Mouse (Mus musculus) megakaryocyte, embryonic 14.5 days (primary cell): ENCODE results near the gene Plekha5. TPM values are rescaled to one million over a fixed set of nuclear protein-coding genes. Genes with fewer than 3 reads are reported as not detected.
A peak's percentile ranks its signal among the peaks of the same experiment; 100 is the strongest.
"Not testable (repeated sequence)": the region's sequence is repeated elsewhere in the genome, so short reads cannot be mapped to it uniquely, and the experiment has no call there.

Experiments used
- H3K27me3 ChIP-seq: replicated peaks from 2 replicates; pipeline ENCODE3; 2012; ENCODE audit warnings: inconsistent platforms
- H3K36me3 ChIP-seq: replicated peaks from 2 replicates; pipeline ENCODE3; 2012; ENCODE audit warnings: low read length, inconsistent platforms, mixed read lengths
- H3K4me1 ChIP-seq: 2 replicates; pipeline ENCODE4 v1.6.1; 2012; ENCODE audit warnings: inconsistent platforms
- H3K4me3 ChIP-seq: replicated peaks from 2 replicates; pipeline ENCODE3; 2012; ENCODE audit warnings: moderate library complexity, mild to moderate bottlenecking, inconsistent platforms
- H3K9me3 ChIP-seq: 2 replicates; pipeline ENCODE4 v1.6.1; 2012; ENCODE audit warnings: inconsistent platforms
- FLI1 ChIP-seq: IDR thresholded peaks from 2 replicates; pipeline ENCODE4 v1.6.1; 2012; ENCODE audit warnings: low read length, inconsistent platforms, mixed read lengths
- GATA1 ChIP-seq: IDR thresholded peaks from 3 replicates; pipeline ENCODE4 v1.6.1; 2012; ENCODE audit warnings: mixed read lengths, low read length, inconsistent platforms, borderline replicate concordance
- polyA plus RNA-seq: library from polyadenylated mRNA; stranded (reverse); fragments of >175 nt; gene quantifications from 2 replicates; pipeline ENCODE4 v1.2.3, GENCODE M21; 2012; ENCODE audit warnings: low replicate concordance; ENCODE audit not compliant: insufficient read depth

Gene Plekha5
- polyA plus RNA-seq, 1 experiment = 2.2 TPM

DNA sequence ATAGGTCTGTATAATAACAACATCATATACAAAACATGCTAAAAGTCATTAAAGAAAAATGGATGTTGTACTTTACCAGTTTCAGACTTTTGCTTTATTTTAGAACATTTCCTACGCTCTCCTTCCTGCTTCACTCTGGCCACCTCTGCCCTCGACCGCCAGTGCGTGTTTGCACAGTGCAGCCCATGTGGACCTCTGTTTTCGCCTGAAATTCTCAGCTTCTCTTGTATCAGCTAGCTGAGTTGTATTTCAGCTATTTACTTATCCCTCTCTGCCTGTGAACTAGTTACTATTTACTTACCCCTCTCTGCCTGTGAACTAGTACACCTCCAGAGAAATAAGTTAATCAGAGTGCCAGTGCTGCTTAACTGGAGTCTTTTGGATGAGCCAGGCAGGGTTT, 62.8 kb downstream of the Plekha5 start:
- H3K4me3 ChIP-seq = no peak overlapping the region
- TF ChIP-seq GATA1 = no peak
- no peak for TF ChIP-seq FLI1
- no peaks in the 10 kb centered on the region for H3K27me3 ChIP-seq
- no peaks in the 10 kb centered on the region for H3K36me3 ChIP-seq
- H3K9me3 ChIP-seq = 0 out of 2 replicates have a peak, but pooled peaks cover 2% of the 10 kb centered on the region
- peaks cover 9% of the 10 kb centered on the region; the same call in 1 of the 2 replicates for H3K4me1 ChIP-seq

DNA sequence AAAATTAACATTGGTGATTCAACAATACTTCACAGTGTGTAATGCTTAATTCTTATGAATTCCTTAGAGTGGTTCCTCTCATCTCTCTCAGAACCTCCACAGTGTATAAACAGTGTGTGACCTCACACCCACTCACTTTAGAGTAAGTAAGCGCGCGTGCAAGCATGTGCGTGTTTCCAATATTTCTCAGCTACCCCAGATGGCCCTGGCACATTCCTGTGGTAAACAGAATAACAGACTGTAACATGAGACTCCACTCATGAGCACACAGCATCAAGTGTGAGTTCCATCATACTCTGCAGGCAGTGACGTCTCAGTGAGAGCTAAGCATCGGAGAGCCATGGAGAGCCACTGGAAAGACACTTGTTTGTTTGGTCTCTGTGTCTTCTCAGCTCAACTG, 63.6 kb downstream of the Plekha5 start:
- Histone ChIP-seq H3K9me3 (0 out of 2 replicates have a peak, but pooled peaks cover 2% of the 10 kb centered on the region), H3K27me3 (no peaks in the 10 kb centered on the region), H3K4me3 (no peak overlapping the region), H3K36me3 (no peaks in the 10 kb centered on the region), H3K4me1 (peaks cover 14% of the 10 kb centered on the region)
- no peak for TF ChIP-seq FLI1
- TF ChIP-seq GATA1 = no peak

DNA sequence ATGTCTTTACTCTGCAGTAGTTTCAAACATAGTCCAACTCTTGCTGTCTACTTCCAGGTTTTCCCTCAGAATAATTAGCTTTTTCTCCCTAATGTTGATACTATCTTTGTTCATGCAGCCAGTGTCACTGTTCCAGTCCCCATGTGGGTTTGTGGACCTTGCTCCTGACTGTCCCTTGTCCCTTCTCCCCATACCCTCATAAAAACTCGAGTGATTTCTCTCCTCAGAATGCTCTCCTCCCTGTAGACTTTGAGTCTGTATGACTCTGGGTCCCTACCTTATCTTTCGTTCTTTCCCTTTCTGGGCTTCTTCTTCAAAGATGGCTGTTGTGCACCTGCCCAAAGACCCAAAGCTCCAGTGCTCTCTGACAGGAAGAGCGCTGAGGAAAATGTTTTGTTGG, 64.8 kb downstream of the Plekha5 start:
- H3K4me1 ChIP-seq = peaks cover 14% of the 10 kb centered on the region
- H3K36me3 ChIP-seq = no peaks in the 10 kb centered on the region
- no peaks in the 10 kb centered on the region for H3K27me3 ChIP-seq
- H3K9me3 ChIP-seq = 0 out of 2 replicates have a peak, but pooled peaks cover 2% of the 10 kb centered on the region
- no peak overlapping the region for H3K4me3 ChIP-seq
- TF ChIP-seq GATA1 = no peak

DNA sequence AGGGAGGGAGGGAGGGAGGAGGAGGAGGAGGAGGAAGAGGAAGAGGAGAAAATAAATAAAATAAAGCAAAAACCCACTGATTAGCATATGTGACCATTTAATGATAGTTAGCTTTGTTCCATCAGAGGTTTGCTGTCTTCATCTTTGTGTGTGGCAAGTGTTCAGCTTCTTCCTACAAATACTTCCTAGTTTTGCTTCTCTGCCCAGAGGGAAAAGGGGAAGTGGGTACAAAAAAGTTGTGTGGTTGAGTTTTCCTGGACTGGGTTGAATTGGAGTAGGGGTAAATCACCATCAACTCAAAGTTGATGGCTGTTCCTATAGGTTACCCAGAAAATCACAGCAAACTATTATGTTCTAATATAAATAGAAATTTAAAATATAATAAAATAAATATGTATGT, 65.7 kb downstream of the Plekha5 start:
- Histone ChIP-seq H3K27me3 (no peaks in the 10 kb centered on the region), H3K9me3 (0 out of 2 replicates have a peak, but pooled peaks cover 2% of the 10 kb centered on the region), H3K4me1 (peaks cover 14% of the 10 kb centered on the region), H3K4me3 (no peak overlapping the region), H3K36me3 (no peaks in the 10 kb centered on the region)
- TF ChIP-seq FLI1 = no peak
- TF ChIP-seq GATA1 = no peak

DNA sequence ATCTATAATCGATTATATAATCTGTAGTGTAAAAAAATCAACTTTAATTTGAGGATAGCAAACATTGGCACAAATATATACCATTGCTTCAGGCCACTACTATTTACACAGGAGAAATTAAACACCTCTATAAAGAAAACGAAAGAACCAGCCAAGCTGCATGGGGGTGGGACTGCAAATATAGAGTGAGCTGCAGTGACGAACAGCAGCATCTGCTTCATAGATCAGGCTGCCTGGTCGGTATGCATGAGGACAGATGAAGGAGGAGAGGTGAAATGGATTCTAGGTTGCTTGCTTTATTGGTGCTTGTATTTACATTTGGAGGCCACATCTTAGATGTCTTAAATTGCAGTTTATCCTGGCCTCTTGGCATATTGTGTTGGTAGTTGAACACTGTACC, 66.4 kb downstream of the Plekha5 start:
- H3K27me3 ChIP-seq = no peaks in the 10 kb centered on the region
- no peaks in the 10 kb centered on the region for H3K36me3 ChIP-seq
- H3K9me3 ChIP-seq = 0 out of 2 replicates have a peak, but pooled peaks cover 2% of the 10 kb centered on the region

DNA sequence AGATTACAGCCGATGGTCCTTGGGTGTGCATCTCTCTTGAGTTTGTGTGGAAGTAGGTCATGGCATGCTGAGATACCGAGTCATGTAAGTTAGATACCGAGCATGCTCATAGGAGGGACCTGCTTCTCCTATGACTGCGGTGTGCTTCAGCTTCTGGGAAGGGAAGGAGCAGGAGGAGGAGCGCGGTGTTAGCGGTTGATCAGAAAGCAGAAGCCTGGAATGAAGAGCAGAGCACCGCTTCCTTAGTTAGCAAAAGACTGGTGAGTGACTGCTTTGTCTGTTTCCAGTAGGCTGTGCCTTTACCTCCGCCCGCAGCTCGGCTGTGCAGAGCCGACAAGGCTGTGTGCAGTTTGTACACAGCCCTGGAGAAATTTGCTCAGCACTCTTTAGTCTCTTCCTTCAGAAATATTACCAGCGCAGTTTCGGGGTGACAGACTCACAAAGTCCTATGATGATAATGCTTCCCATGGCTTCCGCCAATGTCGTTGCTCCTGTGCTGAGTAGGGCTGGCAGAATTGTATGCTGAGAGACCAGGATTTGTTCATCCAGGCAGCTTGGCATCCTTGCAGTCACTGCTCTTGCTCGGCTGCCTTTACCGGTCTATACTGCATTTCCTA, 67.2 kb downstream of the Plekha5 start:
- TF ChIP-seq FLI1 (no peak), GATA1 (no peak)

More for the DNA sequence above, 66.4 kb downstream of the Plekha5 start:
- Histone ChIP-seq H3K4me1 (peaks cover 14% of the 10 kb centered on the region), H3K4me3 (no peak overlapping the region)
- TF ChIP-seq FLI1 (no peak), GATA1 (no peak)

DNA sequence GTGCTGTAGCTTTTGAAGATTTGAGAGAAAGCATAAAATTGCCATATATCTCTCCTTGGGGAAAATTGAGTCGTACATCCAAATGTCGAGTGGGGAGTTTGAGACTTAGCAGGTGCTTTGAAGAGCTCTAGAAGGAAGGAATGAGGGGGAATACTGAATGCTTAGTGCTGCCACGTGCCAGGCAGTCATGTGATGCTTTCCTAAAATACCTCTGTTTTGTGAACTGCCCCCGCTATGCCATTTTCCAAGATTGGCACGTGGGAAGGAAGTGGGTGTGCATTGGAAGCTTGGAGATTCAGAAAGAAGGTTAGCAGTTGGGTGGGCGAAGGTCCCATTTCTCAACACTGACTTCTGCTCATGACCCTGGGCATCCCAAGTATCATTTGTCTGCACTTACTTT, 68.2 kb downstream of the Plekha5 start:
- Histone ChIP-seq H3K9me3 (no peaks in the 10 kb centered on the region), H3K4me1 (peaks cover 14% of the 10 kb centered on the region), H3K4me3 (no peak overlapping the region), H3K27me3 (no peaks in the 10 kb centered on the region), H3K36me3 (no peaks in the 10 kb centered on the region)
- TF ChIP-seq GATA1 = no peak

More for the DNA sequence above, 67.2 kb downstream of the Plekha5 start:
- Histone ChIP-seq H3K27me3 (no peaks in the 10 kb centered on the region), H3K4me1 (peaks cover 14% of the 10 kb centered on the region), H3K4me3 (peak overlapping the region; percentile 42), H3K9me3 (no peaks in the 10 kb centered on the region), H3K36me3 (no peaks in the 10 kb centered on the region)

DNA sequence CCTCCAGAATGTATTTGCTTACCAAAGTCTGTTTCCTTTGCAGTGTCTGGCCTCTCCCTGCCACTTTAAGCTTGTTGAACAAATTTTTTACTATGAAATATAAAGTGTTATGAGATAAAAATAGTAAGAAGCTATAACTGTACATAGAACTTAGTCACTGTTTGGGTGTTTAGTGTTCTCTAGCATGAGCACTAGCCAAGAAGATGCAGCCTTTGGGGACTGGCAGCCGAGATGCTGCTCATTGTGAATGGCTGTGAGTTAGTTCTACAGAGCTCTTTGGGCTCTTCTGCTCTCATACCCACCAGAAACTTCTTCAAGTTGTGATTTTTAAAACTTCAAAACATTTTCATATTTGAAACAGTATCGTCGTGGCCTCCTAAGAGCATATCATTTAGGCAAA, 74.2 kb downstream of the Plekha5 start:
- Histone ChIP-seq H3K4me1 (no peaks in the 10 kb centered on the region; the same call in 1 of the 2 replicates), H3K9me3 (no peaks in the 10 kb centered on the region), H3K27me3 (no peaks in the 10 kb centered on the region), H3K36me3 (no peaks in the 10 kb centered on the region), H3K4me3 (no peak overlapping the region)
- TF ChIP-seq GATA1 = no peak
- no peak for TF ChIP-seq FLI1

DNA sequence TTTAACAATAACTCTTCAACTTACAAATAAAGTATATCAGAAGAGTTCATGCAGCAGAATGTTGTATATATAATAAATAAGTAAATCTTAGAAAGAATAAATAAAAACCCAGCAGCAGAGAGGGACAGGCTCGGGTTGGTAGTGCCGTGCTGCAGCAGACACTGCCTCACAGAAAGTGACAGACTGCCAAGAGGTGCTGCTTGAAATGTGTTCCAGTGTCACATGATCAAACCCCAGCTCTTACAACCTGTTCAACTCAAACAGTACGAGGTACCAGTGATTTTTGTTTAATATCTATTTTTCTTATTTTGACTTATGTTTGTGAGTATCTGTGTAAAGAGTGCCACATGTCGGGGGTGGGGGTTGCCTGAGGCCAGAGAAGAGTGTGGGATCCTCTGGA, 75.1 kb downstream of the Plekha5 start:
- no peaks in the 10 kb centered on the region for H3K36me3 ChIP-seq
- H3K4me3 ChIP-seq = no peak overlapping the region
- H3K4me1 ChIP-seq = no peaks in the 10 kb centered on the region; the same call in 1 of the 2 replicates
- no peaks in the 10 kb centered on the region for H3K27me3 ChIP-seq
- TF ChIP-seq GATA1 = no peak
- TF ChIP-seq FLI1 = no peak
- H3K9me3 ChIP-seq = no peaks in the 10 kb centered on the region

DNA sequence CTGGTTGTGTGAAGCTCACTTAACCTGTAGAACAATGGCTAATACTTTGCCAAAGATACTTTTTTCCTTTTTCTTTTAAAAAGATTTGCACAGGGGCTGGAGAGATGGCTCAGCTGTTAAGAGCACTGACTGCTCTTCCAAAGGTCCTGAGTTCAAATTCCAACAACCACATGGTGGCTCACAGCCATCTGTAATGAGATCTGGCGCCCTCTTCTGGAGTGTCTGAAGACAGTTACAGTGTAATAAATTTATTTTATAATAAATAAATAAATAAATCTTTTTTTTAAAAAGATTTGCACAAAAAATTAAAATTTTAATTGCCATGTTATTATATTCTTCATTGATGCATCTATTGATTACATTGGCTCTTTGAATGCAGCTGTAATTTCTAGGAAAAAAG, 77.0 kb downstream of the Plekha5 start:
- not testable (repeated sequence) for H3K9me3 ChIP-seq, H3K27me3 ChIP-seq, H3K4me3 ChIP-seq, H3K4me1 ChIP-seq, H3K36me3 ChIP-seq

DNA sequence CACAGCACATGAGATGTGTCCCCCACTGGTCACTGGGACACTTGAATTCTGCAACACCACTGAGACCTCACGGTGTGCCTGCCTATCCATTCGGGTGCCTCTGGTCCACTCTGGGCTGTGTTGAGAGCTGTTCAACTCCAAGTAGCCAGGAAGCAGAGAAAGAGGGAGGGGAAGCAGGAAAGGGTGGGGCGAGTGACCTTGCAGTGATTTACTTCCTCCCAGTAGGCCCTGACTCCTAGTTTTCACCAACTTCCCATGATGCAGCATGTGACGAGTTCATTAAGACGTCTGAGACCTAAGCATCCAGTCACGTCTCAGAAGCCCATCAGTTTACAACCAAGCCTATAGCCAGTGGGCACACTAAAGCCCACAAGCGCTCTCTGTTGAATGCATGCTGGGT, 78.0 kb downstream of the Plekha5 start:
- no peak for TF ChIP-seq FLI1
- TF ChIP-seq GATA1 = no peak
- Histone ChIP-seq H3K4me3 (no peak overlapping the region), H3K36me3 (no peaks in the 10 kb centered on the region), H3K4me1 (peaks cover 3% of the 10 kb centered on the region), H3K9me3 (no peaks in the 10 kb centered on the region), H3K27me3 (no peaks in the 10 kb centered on the region)
